Mouse (Mus musculus) midbrain, embryonic 16.5 days (tissue): ENCODE data around the gene Ap3b1. TPM values are rescaled to one million over a fixed set of nuclear protein-coding genes. Genes with fewer than 3 reads are reported as not detected.

ENCODE experiments used
- ATAC-seq: fragments of 200-750 bp; cut with Nextera tagmentation; 2 replicates; pipeline ENCODE4 v1.8.0; 2017; ENCODE audit warnings: moderate TSS enrichment
- H3K27ac ChIP-seq: fragments of 300-500 bp; sonication (generic); 2 replicates; pipeline ENCODE4 v1.5.1; 2014; ENCODE audit warnings: mild to moderate bottlenecking, low read length, mixed read lengths
- H3K27me3 ChIP-seq: fragments of 300-500 bp; sonication (generic); 2 replicates; pipeline ENCODE4 v1.6.1; 2014; ENCODE audit warnings: low read depth, low read length, mixed read lengths; ENCODE audit not compliant: control insufficient read depth, insufficient read depth
- H3K36me3 ChIP-seq: fragments of 300-500 bp; sonication (generic); 2 replicates; pipeline ENCODE4 v1.6.1; 2014; ENCODE audit warnings: mild to moderate bottlenecking, low read length, moderate library complexity, mixed read lengths; ENCODE audit not compliant: control insufficient read depth, insufficient read depth
- H3K4me1 ChIP-seq: fragments of 300-500 bp; sonication (generic); 2 replicates; pipeline ENCODE4 v1.6.1; 2014; ENCODE audit warnings: mild to moderate bottlenecking, low read length, mixed read lengths; ENCODE audit not compliant: control insufficient read depth, insufficient read depth
- H3K4me2 ChIP-seq: fragments of 300-500 bp; sonication (generic); 2 replicates; pipeline ENCODE4 v1.6.1; 2014; ENCODE audit warnings: mild to moderate bottlenecking, low read length, mixed read lengths
- H3K4me3 ChIP-seq: fragments of 300-500 bp; sonication (generic); 2 replicates; pipeline ENCODE4 v1.5.1; 2014; ENCODE audit warnings: low read depth, mild to moderate bottlenecking, low read length, moderate library complexity, mixed read lengths
- H3K9ac ChIP-seq: fragments of 300-500 bp; sonication (generic); 2 replicates; pipeline ENCODE4 v1.6.1; 2014; ENCODE audit warnings: low read depth, low read length, mixed read lengths
- H3K9me3 ChIP-seq: fragments of 300-500 bp; sonication (generic); replicated peaks from 2 replicates; pipeline ENCODE4 v1.6.1; 2014; ENCODE audit warnings: mild to moderate bottlenecking, low read length, mixed read lengths; ENCODE audit not compliant: control insufficient read depth, poor library complexity, severe bottlenecking
- WGBS: fragments of 180-500 bp; shearing (Covaris S2); extraction: QIAGEN DNeasy Blood & Tissue Kit; methylation state at CpG from one replicate; pipeline ENCODE4 v1.1.7; 2014; 5-methylcytosine and 5-hydroxymethylcytosine counted together
- polyA plus RNA-seq: library from polyadenylated mRNA; unstranded; fragments of >200 nt; fragmentation: Nextera tagmentation; extraction: Ambion mirVana; gene quantifications from 2 replicates; pipeline ENCODE4 v1.2.1, GENCODE M21; 2015

Ap3b1 gene
- polyA plus RNA-seq, 1 experiment from 2014 or later, result 27.2 TPM

- no peaks in the 10 kb centered on the region for H3K36me3 ChIP-seq
- no peaks in the 10 kb centered on the region for H3K27me3 ChIP-seq
- no peak overlapping the region for H3K9ac ChIP-seq
- H3K9me3 ChIP-seq, result no peaks in the 10 kb centered on the region
- WGBS, result 88% methylated on average over 12 of the region's 12 CpGs
- H3K4me1 ChIP-seq, result no peaks in the 10 kb centered on the region
- no peak overlapping the region for H3K27ac ChIP-seq
- no peak overlapping the region for H3K4me3 ChIP-seq
- no peak for ATAC-seq
- H3K4me2 ChIP-seq, result no peak overlapping the region
Observed at GRCm38 (mm10) chr13:94454131-94454530, 95.4 kb downstream of the Ap3b1 start.

- ATAC-seq, result no peak
- Histone ChIP-seq H3K27ac (no peak overlapping the region), H3K9me3 (no peaks in the 10 kb centered on the region), H3K4me3 (no peak overlapping the region), H3K27me3 (no peaks in the 10 kb centered on the region), H3K9ac (no peak overlapping the region), H3K4me2 (no peak overlapping the region), H3K36me3 (no peaks in the 10 kb centered on the region), H3K4me1 (no peaks in the 10 kb centered on the region)
- WGBS, result 86% methylated on average over 4 of the region's 4 CpGs
Observed at GRCm38 (mm10) chr13:94459143-94459542, 100.4 kb downstream of the Ap3b1 start.

- Histone ChIP-seq H3K4me3 (no peak overlapping the region), H3K27me3 (no peaks in the 10 kb centered on the region), H3K36me3 (no peaks in the 10 kb centered on the region), H3K4me1 (no peaks in the 10 kb centered on the region; the same call in 1 of the 2 replicates), H3K4me2 (no peak overlapping the region), H3K9me3 (no peaks in the 10 kb centered on the region), H3K27ac (no peak overlapping the region), H3K9ac (no peak overlapping the region)
- 30% methylated on average over 2 of the region's 2 CpGs for WGBS
- no peak for ATAC-seq
Observed at GRCm38 (mm10) chr13:94464221-94464620, 105.5 kb downstream of the Ap3b1 start.

- no peak for ATAC-seq
- Histone ChIP-seq H3K27ac (no peak overlapping the region), H3K4me1 (no peaks in the 10 kb centered on the region; the same call in 1 of the 2 replicates), H3K27me3 (no peaks in the 10 kb centered on the region), H3K36me3 (no peaks in the 10 kb centered on the region), H3K9me3 (no peaks in the 10 kb centered on the region), H3K9ac (no peak overlapping the region), H3K4me2 (no peak overlapping the region), H3K4me3 (no peak overlapping the region)
- 98% methylated on average over 1 of the region's 1 CpGs for WGBS
Observed at GRCm38 (mm10) chr13:94468551-94468950, 109.8 kb downstream of the Ap3b1 start.

- ATAC-seq, result no peak
- Histone ChIP-seq H3K9ac (no peak overlapping the region), H3K9me3 (no peaks in the 10 kb centered on the region), H3K4me2 (no peak overlapping the region), H3K36me3 (no peaks in the 10 kb centered on the region), H3K27ac (no peak overlapping the region), H3K27me3 (no peaks in the 10 kb centered on the region), H3K4me1 (no peaks in the 10 kb centered on the region; the same call in 1 of the 2 replicates), H3K4me3 (no peak overlapping the region)
- WGBS, result 81% methylated on average over 11 of the region's 11 CpGs
Observed at GRCm38 (mm10) chr13:94471009-94471672, 112.4 kb downstream of the Ap3b1 start.

- no peaks in the 10 kb centered on the region for H3K27me3 ChIP-seq
- no peaks in the 10 kb centered on the region for H3K9me3 ChIP-seq
- H3K4me3 ChIP-seq, result no peak overlapping the region
- WGBS, result 100% methylated on average over 3 of the region's 3 CpGs
- no peak for ATAC-seq
- H3K27ac ChIP-seq, result no peak overlapping the region
- peaks cover 2% of the 10 kb centered on the region; the same call in 1 of the 2 replicates for H3K36me3 ChIP-seq
- no peak overlapping the region for H3K9ac ChIP-seq
- H3K4me2 ChIP-seq, result no peak overlapping the region
- no peaks in the 10 kb centered on the region for H3K4me1 ChIP-seq
Observed at GRCm38 (mm10) chr13:94476208-94476607, 117.4 kb downstream of the Ap3b1 start.

- H3K4me2 ChIP-seq, result no peak overlapping the region
- H3K27me3 ChIP-seq, result no peaks in the 10 kb centered on the region
- ATAC-seq, result no peak
- no peaks in the 10 kb centered on the region for H3K4me1 ChIP-seq
- no peaks in the 10 kb centered on the region for H3K9me3 ChIP-seq
- WGBS, result 77% methylated on average over 7 of the region's 7 CpGs
- H3K4me3 ChIP-seq, result no peak overlapping the region
- peaks cover 18% of the 10 kb centered on the region for H3K36me3 ChIP-seq
- no peak overlapping the region for H3K27ac ChIP-seq
- no peak overlapping the region for H3K9ac ChIP-seq
Observed at GRCm38 (mm10) chr13:94480256-94480655, 121.5 kb downstream of the Ap3b1 start.

- H3K4me1 ChIP-seq, result peaks cover 2% of the 10 kb centered on the region
- ATAC-seq, result 0 out of 2 replicates have a peak, but pooled peaks have one; percentile 28
- no peak overlapping the region for H3K4me3 ChIP-seq
- H3K27me3 ChIP-seq, result no peaks in the 10 kb centered on the region
- H3K4me2 ChIP-seq, result no peak overlapping the region
- H3K27ac ChIP-seq, result 0 out of 2 replicates have a peak overlapping the region, but pooled peaks have one; percentile 13
- no peaks in the 10 kb centered on the region; the same call in 1 of the 2 replicates for H3K36me3 ChIP-seq
- 30% methylated on average over 3 of the region's 3 CpGs for WGBS
- H3K9me3 ChIP-seq, result no peaks in the 10 kb centered on the region
- no peak overlapping the region for H3K9ac ChIP-seq
Observed at GRCm38 (mm10) chr13:94490684-94491083, 131.9 kb downstream of the Ap3b1 start.

GRCm38 (mm10) chr13:94491159-94491558, 132.4 kb downstream of the Ap3b1 start:
- H3K27ac ChIP-seq, result peak overlapping the region; percentile 39; the same call in 1 of the 2 replicates
- peaks cover 2% of the 10 kb centered on the region for H3K4me1 ChIP-seq
- no peaks in the 10 kb centered on the region for H3K9me3 ChIP-seq
- no peaks in the 10 kb centered on the region for H3K27me3 ChIP-seq
- 64% methylated on average over 8 of the region's 8 CpGs for WGBS
- peak; percentile 54; the same call in 1 of the 2 replicates for ATAC-seq
- no peaks in the 10 kb centered on the region; the same call in 1 of the 2 replicates for H3K36me3 ChIP-seq
- H3K4me2 ChIP-seq, result no peak overlapping the region
- no peak overlapping the region for H3K9ac ChIP-seq
- H3K4me3 ChIP-seq, result no peak overlapping the region
